Mouse (Mus musculus) hindbrain, embryonic 12.5 days (tissue): ENCODE measurements at regions not wholly inside any gene's neighbourhood (a gene's known extent, or its start where the extent isn't known, plus 50 kb on each side); places are given as distances from the start of the nearest gene placed in this dataset.

Experiments
- ATAC-seq: fragments of 200-750 bp; cut with Nextera tagmentation; 2 replicates; pipeline ENCODE4 v1.8.0; 2017; ENCODE audit warnings: moderate TSS enrichment; ENCODE audit not compliant: low FRiP score
- H3K27ac ChIP-seq: fragments of 300-500 bp; sonication (generic); 2 replicates; pipeline ENCODE4 v1.5.1; 2016; ENCODE audit warnings: mild to moderate bottlenecking
- H3K27me3 ChIP-seq: fragments of 300-500 bp; sonication (generic); 2 replicates; pipeline ENCODE4 v1.6.1; 2016; ENCODE audit warnings: mild to moderate bottlenecking
- H3K36me3 ChIP-seq: fragments of 300-500 bp; sonication (generic); 2 replicates; pipeline ENCODE4 v1.6.1; 2016; ENCODE audit warnings: mild to moderate bottlenecking
- H3K4me1 ChIP-seq: fragments of 300-500 bp; sonication (generic); 2 replicates; pipeline ENCODE4 v1.6.1; 2016
- H3K4me2 ChIP-seq: fragments of 300-500 bp; sonication (generic); replicated peaks from 2 replicates; pipeline ENCODE4 v1.6.1; 2016; ENCODE audit warnings: mild to moderate bottlenecking
- H3K4me3 ChIP-seq: fragments of 300-500 bp; sonication (generic); 2 replicates; pipeline ENCODE4 v1.5.1; 2016; ENCODE audit warnings: mild to moderate bottlenecking
- H3K9ac ChIP-seq: fragments of 300-500 bp; sonication (generic); 2 replicates; pipeline ENCODE4 v1.6.1; 2016; ENCODE audit warnings: mild to moderate bottlenecking, moderate library complexity
- H3K9me3 ChIP-seq: fragments of 300-500 bp; sonication (generic); replicated peaks from 2 replicates; pipeline ENCODE4 v1.6.1; 2016; ENCODE audit warnings: mild to moderate bottlenecking
- WGBS: fragments of 180-500 bp; shearing (Covaris S2); methylation state at CpG from one replicate; pipeline ENCODE4 v1.1.7; 2016; 5-methylcytosine and 5-hydroxymethylcytosine counted together

DNA sequence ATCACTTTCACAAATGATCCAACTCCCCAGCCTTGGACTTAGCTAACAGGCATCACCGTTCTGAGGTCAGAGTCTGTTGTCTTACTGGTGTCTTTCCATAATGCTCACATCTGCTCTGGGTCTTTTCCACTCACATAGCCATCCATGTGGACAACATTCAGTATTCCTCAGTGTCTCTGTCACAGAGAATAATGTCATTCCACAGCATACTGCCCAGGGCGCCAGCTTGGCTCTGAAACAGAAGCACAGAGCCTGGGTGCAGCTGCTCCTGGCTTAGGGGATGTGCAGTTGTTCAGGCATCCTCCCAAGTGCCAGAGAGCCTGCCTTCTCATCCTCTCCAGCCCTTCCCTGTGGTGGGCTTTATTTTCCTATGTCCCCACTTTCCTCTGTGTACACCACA lies 226.7 kb upstream of the Mki67 start:
- H3K27me3 ChIP-seq = no peaks in the 10 kb centered on the region
- H3K4me3 ChIP-seq = no peak overlapping the region
- 94% methylated on average over 2 of the region's 2 CpGs for WGBS
- H3K36me3 ChIP-seq = no peaks in the 10 kb centered on the region
- H3K9me3 ChIP-seq = no peaks in the 10 kb centered on the region
- no peaks in the 10 kb centered on the region for H3K4me1 ChIP-seq
- ATAC-seq = no peak
- H3K4me2 ChIP-seq = no peak overlapping the region
- H3K9ac ChIP-seq = no peak overlapping the region
- no peak overlapping the region for H3K27ac ChIP-seq

DNA sequence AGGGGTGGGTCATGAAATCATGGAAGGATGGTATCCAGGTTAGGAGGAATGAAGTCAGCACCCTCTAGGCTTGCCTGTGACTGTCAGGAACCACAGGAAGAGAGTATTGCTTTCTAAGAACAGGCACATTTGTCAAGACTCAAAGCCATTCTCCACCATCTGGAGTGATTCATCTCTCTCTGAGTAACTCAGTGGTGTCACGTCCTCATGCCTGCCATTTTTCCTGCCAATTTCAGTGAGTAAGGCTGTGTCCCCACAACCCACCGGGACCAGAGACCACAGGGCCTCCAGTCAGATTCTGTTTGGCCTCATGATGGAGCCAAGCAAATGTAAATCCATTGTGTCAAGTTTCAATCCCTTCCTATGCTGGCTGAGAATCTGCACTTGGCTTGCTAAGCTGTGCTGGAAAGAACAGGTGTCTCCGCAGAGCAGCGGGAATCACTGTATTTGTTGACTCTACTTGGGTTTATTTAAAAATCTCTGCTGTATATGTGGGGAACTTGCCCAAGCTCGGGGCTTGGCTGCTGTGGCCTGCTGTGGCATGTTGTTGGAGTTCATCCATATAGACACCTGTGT lies 230.0 kb upstream of the Mki67 start:
- Histone ChIP-seq H3K9me3 (no peaks in the 10 kb centered on the region), H3K36me3 (no peaks in the 10 kb centered on the region), H3K27me3 (no peaks in the 10 kb centered on the region), H3K4me3 (no peak overlapping the region), H3K9ac (no peak overlapping the region), H3K27ac (no peak overlapping the region), H3K4me2 (no peak overlapping the region), H3K4me1 (no peaks in the 10 kb centered on the region)
- WGBS = 80% methylated on average over 5 of the region's 5 CpGs
- no peak for ATAC-seq

DNA sequence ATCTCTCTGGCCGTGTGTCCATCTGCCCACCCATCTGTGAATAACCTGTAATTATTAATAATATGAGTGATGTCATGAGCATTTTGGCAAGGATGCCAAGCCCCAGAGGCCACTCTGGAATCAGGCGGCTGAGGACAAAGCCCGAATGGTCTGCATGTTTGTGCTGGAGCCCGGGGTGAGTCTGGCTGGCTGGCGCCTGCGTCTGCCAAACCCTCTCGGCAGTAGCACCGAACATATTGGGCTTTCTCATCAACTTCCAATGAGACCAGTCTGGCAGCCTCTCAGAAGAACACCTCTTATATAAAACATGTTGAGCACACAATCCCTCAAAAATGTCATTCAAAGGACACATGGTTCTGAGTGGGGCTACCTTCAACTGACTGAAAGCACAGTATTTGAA lies 244.9 kb upstream of the Mki67 start:
- Histone ChIP-seq H3K4me2 (no peak overlapping the region), H3K9ac (no peak overlapping the region), H3K27me3 (no peaks in the 10 kb centered on the region), H3K4me1 (peaks cover 8% of the 10 kb centered on the region), H3K4me3 (no peak overlapping the region), H3K36me3 (no peaks in the 10 kb centered on the region), H3K9me3 (no peaks in the 10 kb centered on the region), H3K27ac (no peak overlapping the region)
- ATAC-seq = no peak
- WGBS = 78% methylated on average over 8 of the region's 8 CpGs

DNA sequence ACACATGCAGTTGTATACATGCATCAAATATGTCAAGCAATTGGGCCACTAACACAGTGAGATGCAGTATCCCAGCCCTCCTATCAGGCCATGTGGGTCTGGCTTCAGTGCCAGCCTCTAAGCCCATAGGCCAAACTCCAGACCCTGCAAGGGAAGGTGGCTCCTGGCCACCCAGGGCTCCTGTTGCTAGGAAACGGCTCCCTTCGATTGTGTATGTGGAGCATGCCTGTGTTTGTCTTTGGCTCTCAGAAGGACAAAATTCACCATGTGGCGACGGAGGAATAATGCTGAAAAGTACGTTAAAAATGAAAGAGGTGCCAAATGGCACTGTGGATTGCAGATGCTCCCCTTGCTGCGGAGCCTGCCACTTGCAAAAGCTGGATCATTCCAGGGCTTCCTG lies 249.4 kb upstream of the Mki67 start:
- Histone ChIP-seq H3K27me3 (no peaks in the 10 kb centered on the region), H3K27ac (no peak overlapping the region), H3K9me3 (no peaks in the 10 kb centered on the region), H3K4me2 (no peak overlapping the region), H3K4me1 (peaks cover 12% of the 10 kb centered on the region), H3K36me3 (no peaks in the 10 kb centered on the region), H3K4me3 (no peak overlapping the region), H3K9ac (0 out of 2 replicates have a peak overlapping the region, but pooled peaks have one; percentile 18)
- 38% methylated on average over 6 of the region's 6 CpGs for WGBS
- ATAC-seq = peak; percentile 48; the same call in 1 of the 2 replicates

DNA sequence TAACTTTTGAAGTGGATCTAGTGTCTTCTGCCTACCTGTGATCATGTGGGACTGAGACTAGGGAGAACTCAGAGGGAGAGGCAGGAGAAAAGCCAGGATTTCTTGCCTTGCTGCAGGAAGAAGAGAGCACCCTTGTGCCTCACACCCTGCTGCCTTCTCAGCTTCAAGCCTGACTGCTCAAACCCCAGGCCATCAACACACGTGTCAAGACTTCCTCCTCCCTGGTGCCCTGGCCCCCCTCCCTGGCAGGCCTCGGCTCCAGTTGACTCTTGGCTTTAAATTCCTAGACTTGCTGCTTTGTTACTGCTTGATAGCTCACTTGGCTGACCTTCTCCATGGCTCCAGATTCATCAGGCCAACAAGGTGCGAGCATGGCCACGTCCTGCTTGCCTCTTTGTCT lies 250.1 kb upstream of the Mki67 start:
- H3K27ac ChIP-seq = no peak overlapping the region
- 47% methylated on average over 4 of the region's 4 CpGs for WGBS
- H3K4me3 ChIP-seq = no peak overlapping the region
- 0 out of 2 replicates have a peak overlapping the region, but pooled peaks have one; percentile 18 for H3K9ac ChIP-seq
- H3K4me1 ChIP-seq = peaks cover 12% of the 10 kb centered on the region
- H3K27me3 ChIP-seq = no peaks in the 10 kb centered on the region
- no peak for ATAC-seq
- H3K9me3 ChIP-seq = no peaks in the 10 kb centered on the region
- H3K36me3 ChIP-seq = no peaks in the 10 kb centered on the region
- no peak overlapping the region for H3K4me2 ChIP-seq

DNA sequence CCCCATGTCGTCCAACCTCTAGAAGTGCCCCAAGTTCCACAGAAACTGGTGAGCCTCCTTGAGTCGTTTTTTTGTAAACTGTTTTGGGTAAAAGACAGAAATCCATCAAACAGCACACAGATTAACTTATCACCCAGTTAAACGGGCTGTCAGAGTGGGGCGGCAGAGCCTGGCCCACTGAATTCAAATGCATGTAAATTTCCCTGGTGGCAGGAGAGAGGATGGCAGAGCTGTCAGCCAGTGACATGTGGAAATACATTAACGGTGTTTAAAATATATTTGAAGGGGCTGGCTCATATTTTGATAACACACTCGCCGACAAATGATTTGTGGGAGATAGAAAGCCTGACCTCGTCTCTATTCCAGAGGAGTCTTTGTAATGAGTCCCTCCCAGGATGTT lies 252.5 kb upstream of the Mki67 start:
- H3K4me3 ChIP-seq = no peak overlapping the region
- WGBS = 59% methylated on average over 8 of the region's 8 CpGs
- H3K27ac ChIP-seq = no peak overlapping the region
- peaks cover 12% of the 10 kb centered on the region for H3K4me1 ChIP-seq
- H3K4me2 ChIP-seq = no peak overlapping the region
- ATAC-seq = no peak
- no peak overlapping the region for H3K9ac ChIP-seq
- H3K36me3 ChIP-seq = no peaks in the 10 kb centered on the region
- H3K27me3 ChIP-seq = no peaks in the 10 kb centered on the region
- no peaks in the 10 kb centered on the region for H3K9me3 ChIP-seq

DNA sequence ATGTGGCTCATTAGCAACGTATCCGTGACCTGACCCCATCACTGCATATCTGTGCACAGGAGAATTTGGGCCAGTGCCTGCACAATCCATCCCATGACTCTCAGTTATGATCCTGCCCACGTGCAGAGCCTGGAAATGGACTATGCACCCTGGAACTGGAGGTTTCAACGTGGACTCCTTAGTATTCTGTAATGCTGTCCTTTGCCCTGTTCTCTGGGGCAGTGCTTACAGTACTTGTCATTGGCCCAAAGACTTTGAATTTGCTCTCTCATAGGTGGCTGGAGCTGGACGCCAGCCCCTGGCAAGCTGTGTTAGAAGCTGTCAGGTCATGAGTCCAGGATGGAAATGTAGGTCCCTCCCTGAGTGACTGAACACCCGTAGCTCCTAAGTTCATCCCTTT lies 269.9 kb upstream of the Mki67 start:
- no peak overlapping the region for H3K9ac ChIP-seq
- H3K4me2 ChIP-seq = no peak overlapping the region
- 79% methylated on average over 6 of the region's 6 CpGs for WGBS
- H3K27ac ChIP-seq = no peak overlapping the region
- H3K27me3 ChIP-seq = no peaks in the 10 kb centered on the region
- no peak overlapping the region for H3K4me3 ChIP-seq
- no peaks in the 10 kb centered on the region for H3K36me3 ChIP-seq
- H3K9me3 ChIP-seq = no peaks in the 10 kb centered on the region
- no peaks in the 10 kb centered on the region for H3K4me1 ChIP-seq
- no peak for ATAC-seq

DNA sequence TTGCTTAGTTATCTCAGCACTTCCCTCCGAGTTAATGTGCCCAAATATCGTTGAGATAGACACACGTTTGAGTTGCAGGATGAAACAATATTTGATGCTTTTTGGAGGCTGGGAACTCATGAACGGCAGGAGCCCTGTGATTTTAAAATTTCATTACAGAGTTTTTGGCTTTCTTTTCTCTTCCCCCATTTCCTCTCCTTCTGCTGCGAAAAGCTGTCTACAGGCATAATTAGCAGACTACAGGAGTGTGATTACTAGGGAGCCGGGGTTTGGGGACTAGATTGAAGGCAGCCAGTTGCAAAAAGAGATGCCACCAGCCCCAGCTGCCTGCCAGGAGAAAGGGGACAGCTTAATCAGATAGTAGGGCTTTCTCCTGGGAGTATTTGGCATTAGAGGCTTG lies 274.2 kb upstream of the Mki67 start:
- no peaks in the 10 kb centered on the region for H3K36me3 ChIP-seq
- H3K27me3 ChIP-seq = no peaks in the 10 kb centered on the region
- 0 out of 2 replicates have a peak, but pooled peaks cover 4% of the 10 kb centered on the region for H3K4me1 ChIP-seq
- no peak overlapping the region for H3K27ac ChIP-seq
- WGBS = 77% methylated on average over 6 of the region's 6 CpGs
- H3K4me2 ChIP-seq = no peak overlapping the region
- H3K9me3 ChIP-seq = no peaks in the 10 kb centered on the region
- no peak overlapping the region for H3K4me3 ChIP-seq
- H3K9ac ChIP-seq = no peak overlapping the region
- no peak for ATAC-seq

DNA sequence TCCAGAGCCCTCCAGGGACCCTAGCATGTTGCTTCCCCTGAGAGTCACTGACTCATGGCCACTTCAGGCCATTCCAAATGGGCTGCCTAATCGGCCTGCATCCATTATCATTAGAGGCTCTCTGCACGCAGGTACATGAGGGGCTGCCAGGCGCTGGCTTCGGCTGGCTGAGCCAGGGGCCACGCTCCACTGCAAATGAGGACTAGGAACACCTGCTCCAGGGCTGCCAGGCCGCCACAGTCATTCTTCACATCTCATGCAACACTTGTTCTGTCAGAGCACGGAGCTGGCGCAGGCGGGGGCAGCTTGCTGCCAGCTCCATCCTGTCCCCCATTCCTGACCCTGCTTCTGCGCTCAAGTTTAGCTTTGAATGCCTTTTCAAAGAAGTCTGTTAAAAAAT lies 280.7 kb upstream of the Mki67 start:
- peak; percentile 71; the same call in 1 of the 2 replicates for ATAC-seq

DNA sequence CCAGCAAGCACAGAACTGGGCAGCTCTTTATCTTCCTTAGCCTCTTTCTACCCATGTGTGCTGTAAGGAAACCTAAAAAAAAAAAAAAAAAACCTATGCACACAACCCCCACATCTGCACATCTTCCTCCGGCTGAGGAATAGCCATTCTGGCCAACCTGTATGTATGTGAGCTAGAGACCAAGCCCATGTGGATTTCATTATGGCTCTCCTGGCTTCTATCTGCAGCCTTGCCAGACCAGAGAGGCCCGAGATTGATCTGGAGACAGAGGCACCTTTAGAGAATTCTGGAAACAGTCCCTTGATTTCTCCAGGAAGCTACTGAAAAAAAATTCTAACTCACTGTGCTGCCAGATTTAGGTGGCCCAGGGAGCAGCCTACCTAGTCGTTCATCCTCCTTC lies 281.5 kb upstream of the Mki67 start:
- Histone ChIP-seq H3K4me2 (no peak overlapping the region), H3K27me3 (no peaks in the 10 kb centered on the region; the same call in 1 of the 2 replicates), H3K4me3 (no peak overlapping the region), H3K9me3 (no peaks in the 10 kb centered on the region), H3K4me1 (peaks cover 10% of the 10 kb centered on the region), H3K36me3 (no peaks in the 10 kb centered on the region), H3K9ac (no peak overlapping the region), H3K27ac (no peak overlapping the region)
- 58% methylated on average over 3 of the region's 3 CpGs for WGBS
- ATAC-seq = no peak

More for the DNA sequence above, 280.7 kb upstream of the Mki67 start:
- Histone ChIP-seq H3K27ac (no peak overlapping the region), H3K4me2 (no peak overlapping the region), H3K4me1 (peaks cover 10% of the 10 kb centered on the region), H3K9me3 (no peaks in the 10 kb centered on the region), H3K36me3 (no peaks in the 10 kb centered on the region), H3K27me3 (no peaks in the 10 kb centered on the region; the same call in 1 of the 2 replicates), H3K9ac (no peak overlapping the region), H3K4me3 (no peak overlapping the region)
- 60% methylated on average over 10 of the region's 10 CpGs for WGBS

DNA sequence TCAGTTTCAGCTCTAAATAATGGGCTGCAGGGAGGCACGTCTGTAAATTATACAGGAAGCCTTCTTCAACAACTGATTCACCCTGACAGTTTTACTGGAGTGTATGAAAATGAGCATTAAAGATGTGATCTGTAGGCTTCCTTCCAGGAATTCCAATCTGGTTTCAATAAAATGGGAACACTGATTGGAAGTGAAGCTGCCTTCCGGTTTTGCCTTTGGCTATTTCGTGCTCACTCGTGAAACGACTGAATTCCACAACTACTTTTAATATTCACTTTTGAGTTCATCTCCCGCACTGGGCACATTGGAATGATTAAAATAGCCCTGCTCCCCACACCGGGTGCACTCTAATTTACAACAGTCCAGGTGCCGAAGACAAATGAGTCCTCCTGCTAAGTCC lies 286.2 kb upstream of the Mki67 start:
- Histone ChIP-seq H3K9me3 (no peaks in the 10 kb centered on the region), H3K27ac (no peak overlapping the region), H3K4me2 (no peak overlapping the region), H3K4me1 (0 out of 2 replicates have a peak, but pooled peaks cover 2% of the 10 kb centered on the region), H3K4me3 (no peak overlapping the region), H3K9ac (no peak overlapping the region), H3K27me3 (no peaks in the 10 kb centered on the region), H3K36me3 (no peaks in the 10 kb centered on the region)
- WGBS = 73% methylated on average over 8 of the region's 8 CpGs
- no peak for ATAC-seq

DNA sequence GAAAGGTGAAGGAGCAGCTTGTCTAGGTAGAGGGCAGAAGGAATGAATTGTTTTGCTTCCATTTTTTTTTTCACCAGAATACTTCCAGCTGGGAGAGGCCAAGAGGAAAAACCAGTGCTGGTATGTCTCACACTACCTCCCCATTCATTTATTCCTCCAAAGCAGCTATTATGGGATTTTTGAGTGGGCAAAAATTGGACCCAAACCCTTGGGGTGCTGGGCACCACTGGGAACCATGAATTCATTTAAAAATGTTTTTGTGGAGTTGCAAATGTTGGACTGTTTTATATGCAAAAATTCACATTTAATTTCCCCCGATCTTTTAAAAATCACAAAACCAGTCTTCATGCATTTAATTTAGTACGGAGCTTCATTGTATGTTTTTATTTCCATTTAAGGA lies 287.1 kb upstream of the Mki67 start:
- Histone ChIP-seq H3K9ac (no peak overlapping the region), H3K27me3 (no peaks in the 10 kb centered on the region), H3K9me3 (no peaks in the 10 kb centered on the region), H3K4me3 (no peak overlapping the region), H3K27ac (no peak overlapping the region), H3K36me3 (no peaks in the 10 kb centered on the region), H3K4me1 (peaks cover 9% of the 10 kb centered on the region), H3K4me2 (no peak overlapping the region)
- 94% methylated on average over 2 of the region's 2 CpGs for WGBS
- ATAC-seq = no peak

DNA sequence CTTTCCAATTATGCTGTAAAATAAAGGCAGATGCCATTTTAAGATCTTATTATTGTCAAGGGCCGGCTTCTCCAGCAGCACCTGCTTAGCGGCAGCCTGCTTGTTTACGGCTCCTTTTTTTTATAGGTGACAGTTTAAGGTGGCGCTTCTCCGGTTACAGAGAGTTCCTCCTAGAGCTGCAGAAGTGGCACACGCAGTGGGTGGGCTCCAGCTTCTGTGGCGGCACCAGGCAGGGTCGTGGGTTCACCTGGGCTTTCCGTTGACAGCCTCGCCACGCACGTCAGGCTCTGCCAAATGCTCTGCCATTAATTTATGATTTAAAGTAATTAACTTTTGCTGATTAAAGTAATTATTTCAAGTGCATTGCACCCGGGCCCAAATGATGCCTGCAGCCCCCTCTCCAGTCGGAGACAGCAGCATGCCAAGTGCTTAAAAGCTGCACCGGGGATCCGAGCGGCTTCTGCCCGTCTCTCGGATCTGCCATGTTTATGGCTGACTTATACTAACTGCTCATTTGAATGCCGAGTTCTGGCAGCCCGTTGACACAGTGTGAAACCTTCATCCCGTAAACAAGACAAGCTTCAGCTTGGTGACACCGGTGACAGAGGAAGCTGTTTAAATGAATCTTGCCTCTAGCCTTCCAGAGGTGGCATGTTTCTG lies 291.8 kb upstream of the Mki67 start:
- Histone ChIP-seq H3K27me3 (peaks cover 8% of the 10 kb centered on the region), H3K9me3 (no peaks in the 10 kb centered on the region), H3K4me2 (peak overlapping the region; percentile 36), H3K9ac (no peak overlapping the region), H3K4me1 (peaks cover 11% of the 10 kb centered on the region), H3K4me3 (no peak overlapping the region), H3K36me3 (no peaks in the 10 kb centered on the region), H3K27ac (peak overlapping the region; percentile 12; the same call in 1 of the 2 replicates)
- no peak for ATAC-seq
- WGBS = 39% methylated on average over 23 of the region's 23 CpGs
